8 mouse cellular contexts compared by ENCODE assay signal in the genomic region with DNA sequence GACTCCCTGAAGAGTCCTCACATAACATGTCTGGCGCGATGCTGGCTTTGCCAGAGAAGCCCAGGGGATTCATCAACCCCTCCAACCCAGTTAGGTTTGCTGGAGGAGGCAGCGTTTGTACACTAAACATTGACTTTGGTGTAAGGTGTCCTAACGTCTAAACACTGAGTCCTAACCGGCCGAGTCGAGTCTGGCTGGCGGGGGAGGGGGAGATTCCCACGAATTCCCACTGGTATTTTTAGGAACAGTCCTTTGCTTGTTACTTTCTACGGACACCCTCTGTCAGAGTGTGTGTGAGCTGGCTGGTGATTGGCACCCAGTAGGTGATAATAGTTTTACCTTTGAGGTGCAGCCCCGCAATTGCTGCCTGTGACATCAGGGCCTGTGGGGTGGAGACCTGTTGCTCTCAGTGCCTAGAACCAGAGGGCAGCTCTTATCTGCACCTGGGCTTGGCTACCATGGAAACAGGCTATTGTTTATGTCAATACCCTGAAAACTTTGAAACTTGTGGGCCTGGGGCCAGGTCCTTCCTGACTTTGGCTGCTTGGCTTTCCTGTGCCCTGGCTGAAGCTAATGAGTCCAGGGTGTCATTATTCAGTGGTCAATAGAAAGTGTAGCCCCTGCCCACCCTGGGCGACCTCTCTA. TPM values are rescaled to one million over a fixed set of nuclear protein-coding genes. Genes with fewer than 3 reads are reported as not detected.
DNase-seq lines count a peak whose midpoint lies in the region; ATAC-seq and TF ChIP-seq lines count a peak whose summit lies in the region.

No protein-coding gene starts in this region.

- peak overlapping the region; percentile 97 for H3K27ac ChIP-seq in ES-Bruce4 (ENCODE audit: insufficient read depth, low read length)
- H3K27ac ChIP-seq in heart, embryonic 15.5 days: peak overlapping the region; percentile 80
- H3K27ac ChIP-seq in limb, embryonic 10.5 days: peak overlapping the region; percentile 54
- 0 out of 2 replicates have a peak overlapping the region, but pooled peaks have one; percentile 28 for H3K27ac ChIP-seq in midbrain, embryonic 16.5 days (ENCODE audit: low read length)

- peaks cover 13% of the 10 kb centered on the region for H3K4me1 ChIP-seq in ES-Bruce4 (ENCODE audit: control insufficient read depth, insufficient read depth, low read length)
- peaks cover 29% of the 10 kb centered on the region for H3K4me1 ChIP-seq in heart, embryonic 15.5 days (replicated peaks)
- peaks cover 22% of the 10 kb centered on the region for H3K4me1 ChIP-seq in limb, embryonic 10.5 days
- H3K4me1 ChIP-seq in midbrain, embryonic 16.5 days (ENCODE audit: control insufficient read depth, insufficient read depth, low read length): no peaks in the 10 kb centered on the region

- DNase-seq in Patski (ENCODE audit: low read depth, low spot score): no peak
- peak; percentile 48 for DNase-seq in limb, embryonic 10.5 days (ENCODE audit: low spot score)
- DNase-seq in right cerebral cortex, adult 2 months (ENCODE audit: low spot score in 2 of 2): no peak
- no peak for DNase-seq in B cell, adult 2 months
- no peak for DNase-seq in frontal cortex, postnatal 25 days (ENCODE audit: low spot score in 2 of 2)

- TF ChIP-seq EP300 in ES-Bruce4 (IDR thresholded peaks at IDR 0.05; ENCODE audit: insufficient read depth, low read depth, low read length): peak; percentile 72; the same call in 1 of the 2 replicates

- H3K4me3 ChIP-seq in ES-Bruce4 (ENCODE audit: low read depth, low read length): no peak overlapping the region
- no peak overlapping the region for H3K4me3 ChIP-seq in heart, embryonic 15.5 days
- H3K4me3 ChIP-seq in limb, embryonic 10.5 days: no peak overlapping the region
- no peak overlapping the region for H3K4me3 ChIP-seq in midbrain, embryonic 16.5 days (ENCODE audit: low read depth, low read length)

- no peak for TF ChIP-seq POLR2A in ES-Bruce4 (IDR thresholded peaks at IDR 0.05; ENCODE audit: insufficient read depth, low read length)

- H3K4me2 ChIP-seq in heart, embryonic 15.5 days: peak overlapping the region; percentile 39
- no peak overlapping the region for H3K4me2 ChIP-seq in midbrain, embryonic 16.5 days (ENCODE audit: low read length)

- no peaks in the 10 kb centered on the region for H3K9me3 ChIP-seq in ES-Bruce4 (replicated peaks; ENCODE audit: control insufficient read depth, insufficient read depth, low read length, poor library complexity, severe bottlenecking)
- H3K9me3 ChIP-seq in heart, embryonic 15.5 days (replicated peaks): no peaks in the 10 kb centered on the region
- H3K9me3 ChIP-seq in limb, embryonic 10.5 days (replicated peaks): no peaks in the 10 kb centered on the region
- H3K9me3 ChIP-seq in midbrain, embryonic 16.5 days (replicated peaks; ENCODE audit: control insufficient read depth, low read length, poor library complexity, severe bottlenecking): no peaks in the 10 kb centered on the region

- in situ Hi-C loops in Patski (cut with MboI; ENCODE audit: low pct_unique_long_range_greater_than_20kb): no loop called here

- no peaks in the 10 kb centered on the region for H3K27me3 ChIP-seq in ES-Bruce4 (ENCODE audit: control insufficient read depth, insufficient read depth, low read length, poor library complexity, severe bottlenecking)
- H3K27me3 ChIP-seq in Patski: no peaks in the 10 kb centered on the region
- H3K27me3 ChIP-seq in heart, embryonic 15.5 days: no peaks in the 10 kb centered on the region
- no peaks in the 10 kb centered on the region for H3K27me3 ChIP-seq in limb, embryonic 10.5 days (ENCODE audit: low read depth, poor library complexity, severe bottlenecking)
- H3K27me3 ChIP-seq in midbrain, embryonic 16.5 days (ENCODE audit: control insufficient read depth, insufficient read depth, low read depth, low read length): no peaks in the 10 kb centered on the region

- H3K9ac ChIP-seq in ES-Bruce4 (ENCODE audit: low read depth, poor library complexity, severe bottlenecking): peak overlapping the region; percentile 31
- H3K9ac ChIP-seq in heart, embryonic 15.5 days: peak overlapping the region; percentile 25; the same call in 1 of the 2 replicates
- no peak overlapping the region for H3K9ac ChIP-seq in midbrain, embryonic 16.5 days (ENCODE audit: low read depth, low read length)

- CTCF ChIA-PET in Patski (lab: Charles Lee): interaction anchor here (1.0 kb wide), 1 partner anchor 24 kb away, joined by 3 read pairs; no protein-coding TSS in a partner anchor

- POLR2A ChIA-PET in Patski (lab: Charles Lee): no interaction called here

- no peaks in the 10 kb centered on the region for H3K36me3 ChIP-seq in ES-Bruce4 (ENCODE audit: control insufficient read depth, insufficient read depth, low read length, poor library complexity, severe bottlenecking)
- peaks cover 23% of the 10 kb centered on the region for H3K36me3 ChIP-seq in heart, embryonic 15.5 days
- peaks cover 41% of the 10 kb centered on the region for H3K36me3 ChIP-seq in limb, embryonic 10.5 days
- H3K36me3 ChIP-seq in midbrain, embryonic 16.5 days (ENCODE audit: control insufficient read depth, insufficient read depth, low read length): peaks cover 17% of the 10 kb centered on the region

- 13% methylated on average over 12 of the region's 12 CpGs for WGBS in heart, embryonic 15.5 days
- 24% methylated on average over 12 of the region's 12 CpGs for WGBS in limb, embryonic 10.5 days
- WGBS in midbrain, embryonic 16.5 days: 42% methylated on average over 12 of the region's 12 CpGs

- ATAC-seq in Patski: peak; percentile 10
- peak; percentile 47 for ATAC-seq in heart, embryonic 15.5 days (replicated peaks; ENCODE audit: insufficient number of reproducible peaks, insufficient read depth, low FRiP score, low read depth)
- ATAC-seq in midbrain, embryonic 16.5 days: no peak

- TF ChIP-seq CTCF in ES-Bruce4 (IDR thresholded peaks at IDR 0.05; ENCODE audit: low read depth, low read length) (no peak), Patski (IDR thresholded peaks at IDR 0.05) (no peak)

RNA-seq across cellular contexts. Expression of a gene that starts 4.4 kb away (rescaled TPM):
- 0.91 TPM in 1 of 2 replicates, not detected in the other for polyA plus RNA-seq in ES-Bruce4 (2011; ENCODE audit: insufficient read depth, insufficient read length, low read depth, missing spikeins)
- polyA plus RNA-seq in Patski (2021): not detected
- not detected in 2 replicates for polyA plus RNA-seq in heart, embryonic 15.5 days (2015; fragmentation: Nextera tagmentation; extraction: Ambion mirVana)
- polyA plus RNA-seq in limb, embryonic 10.5 days (2016; fragmentation: Nextera tagmentation; extraction: Ambion mirVana): not detected in 2 replicates
- polyA plus RNA-seq in midbrain, embryonic 16.5 days (2015; fragmentation: Nextera tagmentation; extraction: Ambion mirVana): 0.48 and 0.99 TPM in 2 replicates

RNA-seq across cellular contexts. Expression of a gene that starts 41.6 kb away (rescaled TPM):
- 0.27 and 0.30 TPM in 2 replicates for polyA plus RNA-seq in ES-Bruce4 (2011; ENCODE audit: insufficient read depth, insufficient read length, low read depth, missing spikeins)
- 0.44 TPM for polyA plus RNA-seq in Patski (2021)
- 0.13 and 0.74 TPM in 2 replicates for polyA plus RNA-seq in heart, embryonic 15.5 days (2015; fragmentation: Nextera tagmentation; extraction: Ambion mirVana)
- polyA plus RNA-seq in limb, embryonic 10.5 days (2016; fragmentation: Nextera tagmentation; extraction: Ambion mirVana): not detected in 2 replicates
- polyA plus RNA-seq in midbrain, embryonic 16.5 days (2015; fragmentation: Nextera tagmentation; extraction: Ambion mirVana): 0.04 and 0.07 TPM in 2 replicates

RNA-seq across cellular contexts. Expression of a gene that starts 50.0 kb away (rescaled TPM):
- polyA plus RNA-seq in ES-Bruce4 (2011; ENCODE audit: insufficient read depth, insufficient read length, low read depth, missing spikeins) (12.6 and 14.9 TPM in 2 replicates), Patski (2021) (26.9 TPM)
- polyA plus RNA-seq in heart, embryonic 15.5 days (2015; fragmentation: Nextera tagmentation; extraction: Ambion mirVana): 9.9 and 14.7 TPM in 2 replicates
- 13.8 and 20.9 TPM in 2 replicates for polyA plus RNA-seq in limb, embryonic 10.5 days (2016; fragmentation: Nextera tagmentation; extraction: Ambion mirVana)
- polyA plus RNA-seq in midbrain, embryonic 16.5 days (2015; fragmentation: Nextera tagmentation; extraction: Ambion mirVana): 42.8 and 42.9 TPM in 2 replicates

Comparison
In these comparisons a context has a peak if more than half of its experiments do, and no peak if none do; other contexts are left out.
1. H3K27ac ChIP-seq: peak in every context shown above with its lines; median percentile 97 in ES-Bruce4; 80 in heart, embryonic 15.5 days; 54 in limb, embryonic 10.5 days; 28 in midbrain, embryonic 16.5 days.